Mouse (Mus musculus) splenic B cell, adult 2 months (primary cell): ENCODE results near the gene Retreg3.

Experiments
- DNase-seq: peaks from one replicate; pipeline ENCODE4 v3.0.0-alpha.2; 2011; ENCODE audit warnings: low read depth, low spot score
- H3K27me3 ChIP-seq: 2 replicates; pipeline ENCODE4 v1.6.1; 2012; ENCODE audit warnings: mild to moderate bottlenecking, low read length, moderate library complexity, mixed read lengths; ENCODE audit not compliant: control insufficient read depth, poor library complexity, insufficient read depth, severe bottlenecking
- H3K36me3 ChIP-seq: 2 replicates; pipeline ENCODE4 v1.6.1; 2012; ENCODE audit warnings: mild to moderate bottlenecking, low read length, moderate library complexity, mixed read lengths; ENCODE audit not compliant: control insufficient read depth, poor library complexity, insufficient read depth, severe bottlenecking

The Retreg3 gene

DNA sequence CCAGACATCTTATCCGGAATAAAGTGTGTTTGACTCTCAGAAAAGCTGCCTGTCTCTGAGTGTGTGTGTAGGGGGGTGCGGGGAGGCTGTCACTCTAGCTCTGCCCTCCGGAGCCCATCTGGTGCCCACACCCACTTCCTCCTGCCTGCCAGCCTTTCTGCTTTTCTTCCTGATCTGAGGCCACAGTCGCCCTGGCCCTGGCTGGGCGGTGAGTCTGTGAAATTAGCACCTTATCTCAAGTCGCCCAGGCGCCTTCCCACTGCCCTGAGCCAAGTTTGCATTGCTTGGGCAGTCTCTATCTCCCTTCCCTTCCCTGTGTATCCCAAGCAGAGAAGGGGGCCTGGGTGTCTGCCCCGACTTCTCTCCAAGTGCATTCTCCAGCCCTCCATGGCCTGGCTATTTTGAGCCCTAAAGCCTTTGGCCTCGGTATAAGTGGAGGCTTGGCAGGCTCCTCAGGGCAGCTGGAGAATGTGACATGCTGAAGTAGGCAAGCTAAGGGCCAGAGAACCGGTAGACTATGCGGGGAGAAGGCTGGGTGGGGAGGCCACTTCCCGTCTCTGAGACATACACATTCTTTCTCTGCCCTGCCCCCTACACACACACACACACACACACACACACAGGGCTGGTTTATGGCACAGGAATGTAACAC lies 55.9 kb downstream of the Retreg3 start:
- Histone ChIP-seq H3K36me3 (no peaks in the 10 kb centered on the region), H3K27me3 (no peaks in the 10 kb centered on the region; the same call in 1 of the 2 replicates)
- DNase-seq: peak; percentile 62

- H3K36me3 ChIP-seq: no peaks in the 10 kb centered on the region
- no peaks in the 10 kb centered on the region; the same call in 1 of the 2 replicates for H3K27me3 ChIP-seq
- no peak for DNase-seq
These were observed 56.6 kb downstream of the Retreg3 start for GRCm38 (mm10) chr11:101062971-101063675.

GRCm38 (mm10) chr11:101062165-101062884 lies 57.4 kb downstream of the Retreg3 start:
- Histone ChIP-seq H3K27me3 (no peaks in the 10 kb centered on the region; the same call in 1 of the 2 replicates), H3K36me3 (no peaks in the 10 kb centered on the region)
- no peak for DNase-seq

DNA sequence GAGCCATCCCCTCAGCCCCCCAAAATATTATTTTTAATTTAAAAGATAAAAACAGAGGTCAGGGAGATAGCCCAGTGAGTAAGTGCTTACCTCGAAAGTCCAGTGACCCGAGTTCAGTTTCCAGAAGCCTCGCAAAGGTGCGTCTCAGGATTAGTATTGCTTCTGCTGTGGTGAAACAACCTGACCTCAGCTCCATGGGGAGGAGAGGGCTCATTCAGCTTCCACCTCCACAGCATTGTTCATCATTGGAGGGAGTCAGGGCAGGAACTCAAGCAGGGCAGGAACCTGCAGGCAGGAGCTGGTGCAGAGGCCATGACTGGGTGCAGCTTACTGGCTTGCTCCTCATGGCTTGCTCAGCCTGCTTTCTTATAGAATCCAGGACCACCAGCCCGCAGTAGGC lies 58.6 kb downstream of the Retreg3 start:
- no peaks in the 10 kb centered on the region for H3K36me3 ChIP-seq
- DNase-seq: no peak
- H3K27me3 ChIP-seq: no peaks in the 10 kb centered on the region; the same call in 1 of the 2 replicates

GRCm38 (mm10) chr11:101060126-101060525 lies 59.6 kb downstream of the Retreg3 start:
- Histone ChIP-seq H3K36me3 (0 out of 2 replicates have a peak, but pooled peaks cover 2% of the 10 kb centered on the region), H3K27me3 (no peaks in the 10 kb centered on the region; the same call in 1 of the 2 replicates)
- no peak for DNase-seq

GRCm38 (mm10) chr11:101059473-101059872 lies 60.2 kb downstream of the Retreg3 start:
- no peak for DNase-seq

DNA sequence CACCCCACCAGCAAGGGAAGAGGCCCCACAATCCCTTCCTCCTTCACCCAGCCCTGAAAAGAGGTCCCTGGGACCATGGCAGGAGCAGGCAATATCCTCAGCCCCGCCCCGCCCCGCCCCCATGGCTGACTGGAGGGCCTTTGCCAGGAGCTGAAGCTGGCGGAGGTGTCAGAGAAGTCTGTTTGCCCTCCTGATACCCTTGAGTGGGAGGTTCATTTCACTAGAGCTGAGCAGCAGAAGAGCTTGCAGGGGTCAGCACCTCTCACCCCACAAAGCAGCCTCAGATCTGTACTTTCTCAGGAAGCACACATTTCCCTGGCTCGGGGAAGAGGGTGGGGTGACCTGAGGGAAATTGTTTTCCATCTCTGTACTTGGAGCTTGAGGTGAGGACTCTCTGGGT lies 61.0 kb downstream of the Retreg3 start:
- no peak for DNase-seq
- Histone ChIP-seq H3K36me3 (0 out of 2 replicates have a peak, but pooled peaks cover 2% of the 10 kb centered on the region), H3K27me3 (no peaks in the 10 kb centered on the region; the same call in 1 of the 2 replicates)

More at GRCm38 (mm10) chr11:101059473-101059872, 60.2 kb downstream of the Retreg3 start:
- Histone ChIP-seq H3K36me3 (0 out of 2 replicates have a peak, but pooled peaks cover 2% of the 10 kb centered on the region), H3K27me3 (no peaks in the 10 kb centered on the region; the same call in 1 of the 2 replicates)

DNA sequence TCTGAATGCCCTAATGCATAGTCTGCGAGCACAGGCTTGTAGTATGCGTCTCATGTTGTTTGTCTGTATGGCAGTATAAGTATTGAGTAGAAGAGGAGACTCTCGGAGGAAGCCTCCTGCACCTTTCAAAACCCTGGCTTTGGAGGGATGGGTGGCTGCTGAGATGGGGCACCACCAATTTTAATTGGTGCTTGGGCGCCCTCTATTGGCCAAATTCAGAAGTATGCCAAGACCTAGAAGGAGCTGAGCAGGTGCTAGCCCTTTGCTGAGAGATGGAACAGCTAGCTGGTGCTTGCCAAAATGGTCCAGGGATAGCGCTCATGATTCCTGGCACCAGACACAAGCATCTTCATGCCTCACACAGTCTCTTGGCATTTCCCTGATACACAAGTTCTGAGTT lies 61.8 kb downstream of the Retreg3 start:
- H3K27me3 ChIP-seq: no peaks in the 10 kb centered on the region; the same call in 1 of the 2 replicates
- H3K36me3 ChIP-seq: 0 out of 2 replicates have a peak, but pooled peaks cover 2% of the 10 kb centered on the region
- peak; percentile 89 for DNase-seq

GRCm38 (mm10) chr11:101056885-101057284 lies 62.8 kb downstream of the Retreg3 start:
- H3K27me3 ChIP-seq: no peaks in the 10 kb centered on the region; the same call in 1 of the 2 replicates
- 0 out of 2 replicates have a peak, but pooled peaks cover 2% of the 10 kb centered on the region for H3K36me3 ChIP-seq
- DNase-seq: no peak

DNA sequence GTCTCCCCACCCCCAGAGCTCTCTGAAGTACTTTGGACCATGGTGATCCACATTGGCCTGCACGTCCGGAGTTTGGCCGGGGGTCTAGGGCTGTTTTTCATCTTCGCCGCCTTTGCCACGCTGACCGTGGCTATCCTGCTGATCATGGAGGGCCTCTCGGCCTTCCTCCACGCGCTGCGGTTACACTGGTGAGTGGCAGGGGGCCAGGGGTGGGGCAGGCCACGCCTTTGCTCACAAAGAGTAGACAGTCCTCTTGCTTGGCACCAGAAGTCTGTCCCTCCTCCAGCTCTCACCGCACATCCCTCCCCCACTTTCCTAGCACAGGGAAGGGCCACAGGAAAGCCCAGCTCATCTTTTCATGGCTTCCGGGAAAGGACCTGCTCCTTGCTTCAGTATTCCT lies 64.3 kb downstream of the Retreg3 start:
- peaks cover 3% of the 10 kb centered on the region; the same call in 1 of the 2 replicates for H3K36me3 ChIP-seq
- no peak for DNase-seq
- H3K27me3 ChIP-seq: no peaks in the 10 kb centered on the region

DNA sequence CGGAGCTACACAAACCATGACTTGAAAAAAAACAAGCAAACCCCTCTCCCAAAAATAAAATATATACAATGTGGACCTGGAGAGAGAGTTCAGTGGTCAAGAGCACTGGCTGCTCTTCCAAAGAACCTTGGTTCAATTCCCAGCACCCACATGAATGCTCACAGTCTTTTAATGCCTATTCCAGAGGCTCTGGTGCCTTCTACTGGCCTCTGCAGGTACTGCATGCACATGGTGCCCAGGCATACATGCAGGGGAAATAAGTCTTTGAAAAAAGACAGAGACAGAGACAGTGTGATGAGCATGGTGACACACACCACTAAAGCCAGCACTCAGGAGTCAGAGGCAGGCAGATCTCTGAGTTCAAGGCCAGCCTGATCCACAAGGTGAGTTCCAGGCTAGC lies 65.7 kb downstream of the Retreg3 start:
- peaks cover 3% of the 10 kb centered on the region; the same call in 1 of the 2 replicates for H3K36me3 ChIP-seq
- H3K27me3 ChIP-seq: no peaks in the 10 kb centered on the region
- DNase-seq: peak; percentile 44

- DNase-seq: no peak
- H3K27me3 ChIP-seq: no peaks in the 10 kb centered on the region
- peaks cover 6% of the 10 kb centered on the region for H3K36me3 ChIP-seq
These were observed 66.8 kb downstream of the Retreg3 start for GRCm38 (mm10) chr11:101052751-101053473.

DNA sequence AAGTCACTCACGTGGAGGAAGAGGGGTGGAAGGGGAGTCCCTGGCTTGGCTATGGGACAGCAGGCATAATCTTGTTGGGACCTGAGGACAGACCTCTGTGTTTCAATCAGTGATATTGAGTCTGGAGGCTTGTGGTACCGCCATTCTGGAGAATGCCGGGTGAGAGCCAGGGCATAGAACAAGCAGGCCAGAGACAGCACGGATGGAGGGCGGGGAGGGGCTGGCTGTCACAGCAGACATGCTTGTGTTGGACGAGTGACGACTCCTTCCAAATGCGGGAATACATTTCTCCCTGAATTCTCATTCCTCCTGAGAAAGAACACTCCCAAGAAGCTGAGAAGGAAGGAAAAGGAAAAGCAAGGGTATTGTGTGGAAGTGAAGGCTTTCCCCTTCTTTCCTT lies 68.1 kb downstream of the Retreg3 start:
- DNase-seq: no peak

DNA sequence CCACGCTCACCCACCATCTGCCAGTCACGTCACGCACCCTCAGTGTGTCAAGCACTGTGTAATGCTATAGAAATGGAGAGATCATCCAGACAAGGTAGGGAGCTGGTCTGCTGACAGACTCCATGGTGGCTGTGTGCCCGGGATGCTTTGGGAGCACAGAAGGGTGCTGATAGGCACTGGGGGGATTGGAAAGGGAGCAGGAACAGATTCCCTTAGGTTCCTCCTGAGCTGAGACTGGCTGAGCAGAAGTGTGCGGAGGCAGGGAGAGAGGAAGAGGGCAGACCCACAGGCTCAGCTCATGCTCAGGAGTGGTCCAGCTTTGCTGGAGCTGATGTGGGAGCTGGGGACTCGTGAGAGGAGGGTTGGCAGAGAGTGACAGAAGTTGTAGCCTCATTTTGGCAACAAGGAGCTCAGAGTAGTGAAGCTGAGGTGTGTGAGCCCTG lies 68.6 kb downstream of the Retreg3 start:
- Histone ChIP-seq H3K27me3 (no peaks in the 10 kb centered on the region), H3K36me3 (peaks cover 6% of the 10 kb centered on the region)
- DNase-seq: no peak

More for the DNA sequence above, 68.1 kb downstream of the Retreg3 start:
- Histone ChIP-seq H3K27me3 (no peaks in the 10 kb centered on the region), H3K36me3 (peaks cover 6% of the 10 kb centered on the region)
